Mouse (Mus musculus): Measurements from ENCODE around the gene Prox1. TPM values are rescaled to one million over a fixed set of nuclear protein-coding genes. Genes with fewer than 3 reads are reported as not detected.

Prox1 gene
- polyA plus RNA-seq, 1 experiment from 2014 or later: 8.5 TPM

DNA sequence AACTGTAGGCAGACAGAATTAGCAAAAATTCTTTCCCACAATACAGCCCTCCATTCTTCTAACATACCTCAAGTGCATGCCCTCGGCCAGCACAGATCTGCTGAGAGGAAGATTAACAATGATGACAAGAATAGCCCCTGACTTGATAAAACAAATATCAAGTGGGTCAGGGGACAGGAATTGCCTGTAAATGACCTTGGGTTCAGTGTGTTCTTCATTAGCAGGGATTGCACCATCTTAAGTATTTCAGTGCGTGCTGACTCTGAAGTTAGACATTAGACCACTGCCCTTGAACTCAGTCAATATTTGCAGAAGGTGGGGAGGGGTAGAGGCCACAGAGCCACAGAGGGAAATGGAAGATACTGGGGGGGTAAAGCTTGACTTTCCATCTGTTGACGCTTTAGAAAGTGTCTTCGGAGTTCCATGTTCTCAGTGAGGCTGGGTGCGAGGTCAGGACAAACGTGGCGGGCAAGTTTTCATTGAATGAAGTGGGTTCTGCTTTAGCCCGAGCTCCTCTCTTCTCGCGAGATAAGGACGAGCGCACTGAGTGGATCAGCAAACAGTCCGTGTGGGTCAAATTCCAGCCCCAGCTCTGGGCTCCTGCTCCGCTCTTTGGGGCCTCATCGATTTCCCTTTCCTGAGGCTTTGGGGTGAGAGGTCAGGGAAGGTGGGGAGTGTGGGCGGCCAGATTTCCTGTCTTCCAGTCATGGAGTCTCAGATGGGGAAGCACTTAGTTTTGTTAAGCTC is 63.7 kb downstream of the Prox1 start:
- Histone ChIP-seq H3K9me3 (ENCODE audit: control insufficient read depth, low read length) (no peaks in the 10 kb centered on the region), H3K4me1 (replicated peaks; ENCODE audit: control insufficient read depth, insufficient read depth, low read length) (no peaks in the 10 kb centered on the region), H3K27ac (ENCODE audit: low read depth, low read length) (no peak overlapping the region), H3K36me3 (ENCODE audit: control insufficient read depth, insufficient read depth, low read length) (no peaks in the 10 kb centered on the region), H3K4me3 (ENCODE audit: low read depth, low read length) (no peak overlapping the region), H3K27me3 (ENCODE audit: control insufficient read depth, insufficient read depth, low read length) (no peaks in the 10 kb centered on the region), H3K4me2 (replicated peaks; ENCODE audit: low read depth, low read length) (no peak overlapping the region), H3K9ac (ENCODE audit: low read depth, low read length) (no peak overlapping the region)
- WGBS: 79% methylated on average over 16 of the region's 16 CpGs
- DNase-seq (ENCODE audit: low spot score): no peak
- no peak for ATAC-seq (ENCODE audit: low FRiP score)

DNA sequence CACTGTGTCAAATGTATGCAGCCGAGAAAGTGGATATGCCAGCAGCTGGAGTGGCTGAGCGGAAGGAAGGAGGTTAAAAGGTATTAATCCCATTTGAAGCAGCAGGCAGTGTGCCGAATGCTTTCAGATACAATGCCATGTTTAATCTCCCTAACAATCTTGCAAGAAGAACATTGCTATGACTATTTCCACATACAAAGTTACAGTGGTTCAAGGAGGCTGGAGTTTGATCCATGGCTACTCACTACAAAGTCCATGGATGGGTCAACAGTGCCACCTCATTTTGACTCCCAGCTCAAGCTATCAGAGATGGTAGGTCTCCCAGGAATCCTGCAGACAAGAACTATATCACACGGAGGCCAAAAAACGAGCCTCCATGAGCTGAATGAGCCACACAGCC is 64.5 kb downstream of the Prox1 start:
- no peak for ATAC-seq (ENCODE audit: low FRiP score)
- 85% methylated on average over 5 of the region's 5 CpGs for WGBS
- no peak overlapping the region for H3K27ac ChIP-seq (ENCODE audit: low read depth, low read length)
- H3K4me3 ChIP-seq (ENCODE audit: low read depth, low read length): no peak overlapping the region
- H3K27me3 ChIP-seq (ENCODE audit: control insufficient read depth, insufficient read depth, low read length): no peaks in the 10 kb centered on the region
- H3K9me3 ChIP-seq (ENCODE audit: control insufficient read depth, low read length): no peaks in the 10 kb centered on the region
- no peak overlapping the region for H3K9ac ChIP-seq (ENCODE audit: low read depth, low read length)
- no peaks in the 10 kb centered on the region for H3K36me3 ChIP-seq (ENCODE audit: control insufficient read depth, insufficient read depth, low read length)
- no peak for DNase-seq (ENCODE audit: low spot score)
- no peaks in the 10 kb centered on the region for H3K4me1 ChIP-seq (replicated peaks; ENCODE audit: control insufficient read depth, insufficient read depth, low read length)
- H3K4me2 ChIP-seq (replicated peaks; ENCODE audit: low read depth, low read length): no peak overlapping the region

DNA sequence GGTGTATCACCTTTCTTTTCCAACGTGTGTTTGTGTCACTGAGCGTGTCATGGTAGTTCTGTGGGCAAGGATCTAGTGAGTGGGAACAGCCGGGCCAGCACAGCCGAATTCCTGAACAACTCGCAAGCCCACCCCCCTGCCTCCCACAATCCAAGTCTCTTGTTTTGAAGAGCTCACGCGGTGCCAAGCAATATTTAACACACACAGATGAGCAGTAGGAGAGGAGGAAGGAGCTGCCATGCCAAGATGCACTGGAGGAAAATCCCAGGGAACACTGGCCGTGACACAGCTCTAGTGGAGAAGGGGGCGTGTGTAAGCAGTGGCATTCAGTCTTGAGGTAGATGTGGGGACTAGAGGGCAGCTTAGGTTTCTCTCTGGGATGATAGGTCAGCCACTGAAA is 77.2 kb downstream of the Prox1 start:
- no peak overlapping the region for H3K27ac ChIP-seq (ENCODE audit: low read depth, low read length)
- H3K9ac ChIP-seq (ENCODE audit: low read depth, low read length): no peak overlapping the region
- no peak overlapping the region for H3K4me3 ChIP-seq (ENCODE audit: low read depth, low read length)
- no peaks in the 10 kb centered on the region for H3K9me3 ChIP-seq (ENCODE audit: control insufficient read depth, low read length)
- H3K4me2 ChIP-seq (replicated peaks; ENCODE audit: low read depth, low read length): no peak overlapping the region
- H3K4me1 ChIP-seq (replicated peaks; ENCODE audit: control insufficient read depth, insufficient read depth, low read length): no peaks in the 10 kb centered on the region
- H3K36me3 ChIP-seq (ENCODE audit: control insufficient read depth, insufficient read depth, low read length): no peaks in the 10 kb centered on the region
- 82% methylated on average over 9 of the region's 9 CpGs for WGBS
- H3K27me3 ChIP-seq (ENCODE audit: control insufficient read depth, insufficient read depth, low read length): no peaks in the 10 kb centered on the region
- DNase-seq (ENCODE audit: low spot score) (no peak), ATAC-seq (ENCODE audit: low FRiP score) (no peak)

DNA sequence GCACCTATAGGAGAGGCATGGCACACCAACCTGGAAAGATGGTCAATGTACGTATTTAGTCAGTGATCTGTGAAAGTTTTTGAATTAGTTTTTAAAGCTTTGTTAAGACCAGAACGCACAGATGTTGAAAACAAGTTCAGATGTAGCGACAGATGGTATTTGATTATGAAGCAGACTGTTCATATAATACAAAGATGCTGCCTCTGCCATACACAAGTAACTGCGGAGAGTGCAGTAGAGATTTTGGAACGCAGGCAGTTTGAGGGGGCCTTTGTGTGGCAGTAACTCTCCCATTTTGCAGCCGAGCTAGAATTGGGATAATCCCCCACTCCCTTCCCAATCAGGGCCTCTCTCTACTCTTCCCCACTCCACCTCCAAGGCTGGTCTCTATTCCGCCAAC is 78.4 kb downstream of the Prox1 start:
- H3K4me1 ChIP-seq (replicated peaks; ENCODE audit: control insufficient read depth, insufficient read depth, low read length): no peaks in the 10 kb centered on the region
- 87% methylated on average over 7 of the region's 7 CpGs for WGBS
- no peaks in the 10 kb centered on the region for H3K36me3 ChIP-seq (ENCODE audit: control insufficient read depth, insufficient read depth, low read length)
- no peak overlapping the region for H3K4me2 ChIP-seq (replicated peaks; ENCODE audit: low read depth, low read length)
- no peaks in the 10 kb centered on the region for H3K9me3 ChIP-seq (ENCODE audit: control insufficient read depth, low read length)
- H3K9ac ChIP-seq (ENCODE audit: low read depth, low read length): no peak overlapping the region
- H3K27ac ChIP-seq (ENCODE audit: low read depth, low read length): no peak overlapping the region
- H3K4me3 ChIP-seq (ENCODE audit: low read depth, low read length): no peak overlapping the region
- ATAC-seq (ENCODE audit: low FRiP score): no peak
- no peak for DNase-seq (ENCODE audit: low spot score)
- H3K27me3 ChIP-seq (ENCODE audit: control insufficient read depth, insufficient read depth, low read length): no peaks in the 10 kb centered on the region

DNA sequence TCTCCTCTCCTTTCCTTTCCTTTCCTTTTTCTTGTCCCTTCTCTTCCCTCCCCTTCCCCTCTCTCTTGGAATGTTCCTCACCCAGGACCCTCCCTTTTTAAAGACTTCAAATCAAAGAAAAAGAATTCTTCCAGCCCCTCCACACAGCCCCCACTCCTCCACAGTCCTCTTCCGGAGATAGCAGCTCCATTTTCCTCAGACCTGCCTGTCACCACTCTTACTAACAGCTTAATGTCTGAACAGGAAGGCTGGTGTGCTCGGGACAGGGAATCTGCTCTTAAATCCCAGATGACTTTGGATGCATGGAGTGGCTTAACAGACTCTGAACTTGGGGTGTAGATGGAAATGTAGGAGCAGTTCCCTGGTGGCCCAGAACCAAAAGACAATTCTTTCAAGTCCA is 81.6 kb downstream of the Prox1 start:
- Histone ChIP-seq H3K9me3 (ENCODE audit: control insufficient read depth, low read length) (no peaks in the 10 kb centered on the region), H3K27me3 (ENCODE audit: control insufficient read depth, insufficient read depth, low read length) (no peaks in the 10 kb centered on the region), H3K4me1 (replicated peaks; ENCODE audit: control insufficient read depth, insufficient read depth, low read length) (no peaks in the 10 kb centered on the region), H3K27ac (ENCODE audit: low read depth, low read length) (no peak overlapping the region), H3K9ac (ENCODE audit: low read depth, low read length) (no peak overlapping the region), H3K36me3 (ENCODE audit: control insufficient read depth, insufficient read depth, low read length) (no peaks in the 10 kb centered on the region), H3K4me3 (ENCODE audit: low read depth, low read length) (no peak overlapping the region), H3K4me2 (replicated peaks; ENCODE audit: low read depth, low read length) (no peak overlapping the region)
- no peak for DNase-seq (ENCODE audit: low spot score)
- 64% methylated on average over 2 of the region's 2 CpGs for WGBS
- ATAC-seq (ENCODE audit: low FRiP score): no peak

DNA sequence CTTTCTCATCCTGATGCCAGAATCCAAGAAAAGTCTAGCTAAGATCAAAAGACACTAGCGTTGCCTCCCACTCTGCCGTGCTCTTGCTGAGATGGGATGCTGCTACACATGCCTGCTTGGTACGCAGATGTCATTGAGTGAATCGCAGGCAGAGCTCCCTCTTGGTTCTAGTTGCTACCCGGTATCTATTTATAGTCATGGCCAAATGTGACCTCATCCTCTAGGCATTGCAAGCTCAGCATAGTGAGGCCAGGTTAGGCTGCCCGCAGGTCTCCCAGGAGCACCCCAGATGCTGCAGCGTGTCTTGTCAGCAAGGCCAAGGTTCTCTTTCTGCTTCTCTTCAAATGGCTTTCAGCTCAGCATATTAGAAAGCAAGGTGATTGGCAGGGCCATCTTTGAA is 84.8 kb downstream of the Prox1 start:
- Histone ChIP-seq H3K4me3 (ENCODE audit: low read depth, low read length) (no peak overlapping the region), H3K4me1 (replicated peaks; ENCODE audit: control insufficient read depth, insufficient read depth, low read length) (no peaks in the 10 kb centered on the region), H3K4me2 (replicated peaks; ENCODE audit: low read depth, low read length) (no peak overlapping the region), H3K27ac (ENCODE audit: low read depth, low read length) (no peak overlapping the region), H3K9ac (ENCODE audit: low read depth, low read length) (no peak overlapping the region), H3K36me3 (ENCODE audit: control insufficient read depth, insufficient read depth, low read length) (no peaks in the 10 kb centered on the region), H3K9me3 (ENCODE audit: control insufficient read depth, low read length) (no peaks in the 10 kb centered on the region), H3K27me3 (ENCODE audit: control insufficient read depth, insufficient read depth, low read length) (no peaks in the 10 kb centered on the region)
- ATAC-seq (ENCODE audit: low FRiP score) (no peak), DNase-seq (ENCODE audit: low spot score) (no peak)
- 91% methylated on average over 7 of the region's 7 CpGs for WGBS

DNA sequence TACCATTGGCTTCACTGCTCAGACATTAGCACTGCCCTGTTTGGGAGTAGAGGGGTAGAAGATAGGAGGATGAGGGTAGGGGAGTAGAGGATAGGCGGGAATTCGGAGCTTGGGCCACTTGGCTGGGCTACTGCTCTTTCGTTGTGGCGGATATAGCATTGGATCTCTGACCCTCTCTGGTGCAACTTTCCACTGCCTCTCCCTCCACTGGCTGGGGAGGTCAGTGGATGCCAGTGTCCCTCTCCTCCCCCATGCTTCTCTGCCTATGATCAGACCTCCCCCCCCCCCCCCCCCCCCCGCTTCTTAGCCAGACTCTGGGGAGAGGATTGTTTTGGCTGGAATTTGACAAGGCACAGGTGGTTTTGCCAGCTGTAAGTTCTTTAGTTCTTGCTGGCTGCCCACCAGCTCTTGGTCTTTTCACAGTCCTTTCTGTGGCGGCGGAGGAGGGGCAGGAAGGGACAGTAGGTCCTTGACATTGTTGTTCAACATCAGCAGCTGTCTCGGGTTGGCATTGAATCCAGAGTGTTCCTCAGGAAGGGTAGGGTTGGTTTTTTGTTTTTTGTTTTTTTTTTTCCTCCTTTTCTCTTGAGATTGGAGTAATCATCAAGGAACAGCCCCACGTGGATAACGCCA is 90.8 kb downstream of the Prox1 start:
- H3K9ac ChIP-seq (ENCODE audit: low read depth, low read length): no peak overlapping the region
- H3K27ac ChIP-seq (ENCODE audit: low read depth, low read length): no peak overlapping the region
- ATAC-seq (ENCODE audit: low FRiP score): no peak
- no peak overlapping the region for H3K4me2 ChIP-seq (replicated peaks; ENCODE audit: low read depth, low read length)
- H3K27me3 ChIP-seq (ENCODE audit: control insufficient read depth, insufficient read depth, low read length): no peaks in the 10 kb centered on the region
- no peaks in the 10 kb centered on the region for H3K4me1 ChIP-seq (replicated peaks; ENCODE audit: control insufficient read depth, insufficient read depth, low read length)
- H3K4me3 ChIP-seq (ENCODE audit: low read depth, low read length): no peak overlapping the region
- DNase-seq (ENCODE audit: low spot score): no peak
- 84% methylated on average over 9 of the region's 10 CpGs for WGBS
- H3K36me3 ChIP-seq (ENCODE audit: control insufficient read depth, insufficient read depth, low read length): no peaks in the 10 kb centered on the region
- no peaks in the 10 kb centered on the region for H3K9me3 ChIP-seq (ENCODE audit: control insufficient read depth, low read length)

DNA sequence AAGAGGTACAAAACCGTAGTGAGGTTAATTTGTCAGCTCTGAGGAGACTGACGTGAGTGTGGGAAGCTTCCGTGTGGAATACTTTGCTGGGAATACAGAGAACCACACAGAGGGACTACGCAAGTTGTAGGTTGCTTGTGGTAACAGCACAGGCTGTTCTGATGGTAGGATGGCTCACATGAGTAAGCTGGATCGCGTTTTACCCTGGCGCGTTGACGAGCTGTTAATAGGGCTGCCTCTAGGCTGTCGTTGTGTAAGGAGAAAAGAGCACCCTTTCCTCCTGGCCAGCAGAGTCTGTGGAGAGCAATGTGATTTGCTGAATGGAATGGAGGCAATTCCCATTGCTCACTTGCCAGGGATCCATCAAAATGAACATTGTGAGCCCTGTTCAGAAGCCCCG is 93.9 kb downstream of the Prox1 start:
- ATAC-seq (ENCODE audit: low FRiP score) (no peak), DNase-seq (ENCODE audit: low spot score) (no peak)
- Histone ChIP-seq H3K27me3 (ENCODE audit: control insufficient read depth, insufficient read depth, low read length) (no peaks in the 10 kb centered on the region), H3K36me3 (ENCODE audit: control insufficient read depth, insufficient read depth, low read length) (no peaks in the 10 kb centered on the region), H3K4me3 (ENCODE audit: low read depth, low read length) (no peak overlapping the region), H3K4me2 (replicated peaks; ENCODE audit: low read depth, low read length) (no peak overlapping the region), H3K27ac (ENCODE audit: low read depth, low read length) (no peak overlapping the region), H3K4me1 (replicated peaks; ENCODE audit: control insufficient read depth, insufficient read depth, low read length) (no peaks in the 10 kb centered on the region), H3K9me3 (ENCODE audit: control insufficient read depth, low read length) (no peaks in the 10 kb centered on the region), H3K9ac (ENCODE audit: low read depth, low read length) (no peak overlapping the region)
- WGBS: 85% methylated on average over 11 of the region's 11 CpGs
